Mouse (Mus musculus) bone marrow macrophage, adult 2 months (primary cell): ENCODE measurements around the gene Olfr710. TPM values are rescaled to one million over a fixed set of nuclear protein-coding genes. Genes with fewer than 3 reads are reported as not detected.
"Not testable (repeated sequence)": the region's sequence is repeated elsewhere in the genome, so short reads cannot be mapped to it uniquely, and the experiment has no call there.

ENCODE experiments used
- H3K27ac ChIP-seq: 2 replicates; pipeline ENCODE4 v1.5.1; 2012; ENCODE audit warnings: low read depth, low read length; ENCODE audit not compliant: insufficient read depth
- H3K4me1 ChIP-seq: 2 replicates; pipeline ENCODE4 v1.6.1; 2012; ENCODE audit warnings: low read length; ENCODE audit not compliant: control insufficient read depth, insufficient read depth
- H3K4me3 ChIP-seq: 2 replicates; pipeline ENCODE4 v1.5.1; 2012; ENCODE audit warnings: mild to moderate bottlenecking, low read length, moderate library complexity; ENCODE audit not compliant: insufficient read depth
- CTCF ChIP-seq: IDR thresholded peaks from 2 replicates; pipeline ENCODE4 v1.5.1; 2012; ENCODE audit warnings: low read depth, mild to moderate bottlenecking, low read length, moderate library complexity
- POLR2A ChIP-seq: IDR thresholded peaks from 2 replicates; pipeline ENCODE4 v1.6.1; 2012; ENCODE audit warnings: mild to moderate bottlenecking, low read depth, low read length, borderline replicate concordance
- polyA plus RNA-seq: library from polyadenylated mRNA; stranded (reverse); fragments of >200 nt; gene quantifications from 2 replicates; pipeline ENCODE4 v1.2.4, GENCODE M21; 2012; ENCODE audit not compliant: missing spikeins, insufficient read depth, insufficient read length

Olfr710 gene
- not detected in 2 replicates for polyA plus RNA-seq

DNA sequence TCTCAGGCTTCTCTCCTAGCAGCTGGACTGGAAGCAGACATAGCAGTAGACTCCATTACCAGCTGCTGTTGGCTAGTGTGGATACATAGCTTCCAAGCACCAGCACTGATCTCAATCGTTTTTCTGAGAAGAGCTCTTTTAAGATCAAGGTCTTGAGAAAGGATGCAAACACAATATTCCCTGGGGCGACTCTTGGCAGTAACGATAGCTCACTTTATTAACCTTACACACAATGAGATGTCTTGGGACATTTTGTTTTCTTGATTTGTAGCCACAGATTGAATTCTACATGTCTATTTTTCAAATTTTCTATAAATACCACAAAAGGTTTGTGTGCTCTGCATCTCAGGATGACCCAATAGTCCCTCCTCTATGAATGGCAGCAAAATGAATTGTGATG is at the start of gene Olfr710:
Gene Olfr710 (minus strand): TSS at position 101 of the 400 bp plus-strand sequence.
- Histone ChIP-seq H3K4me3 (no peak within 1 kb of the TSS), H3K27ac (no peak within 1 kb of the TSS), H3K4me1 (no peaks in the 10 kb centered on the region)
- no peak for TF ChIP-seq POLR2A
- no peak for TF ChIP-seq CTCF

DNA sequence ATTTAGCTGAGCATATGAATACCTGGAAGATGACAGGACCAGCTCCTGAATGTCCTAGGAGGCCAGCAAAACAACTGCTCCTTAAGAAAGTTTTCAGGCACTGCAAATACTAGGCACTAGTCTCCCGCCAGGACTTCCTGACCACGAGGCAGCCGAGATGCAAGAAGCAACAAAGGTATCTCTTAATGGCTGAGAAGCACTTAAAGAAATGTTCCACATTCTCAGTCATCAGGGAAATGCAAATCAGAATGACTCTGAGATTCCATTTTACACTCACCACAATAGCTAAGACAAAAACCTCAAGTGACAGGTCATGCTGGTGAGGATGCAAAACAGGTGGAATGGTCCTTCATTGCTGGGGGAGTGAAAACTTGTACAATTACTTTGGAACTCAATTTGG is 37.1 kb upstream of the Olfr710 start:
- no peak overlapping the region for H3K27ac ChIP-seq
- no peak for TF ChIP-seq POLR2A
- TF ChIP-seq CTCF, result no peak
- H3K4me1 ChIP-seq, result no peaks in the 10 kb centered on the region
- peak overlapping the region; percentile 5; the same call in 1 of the 2 replicates for H3K4me3 ChIP-seq

DNA sequence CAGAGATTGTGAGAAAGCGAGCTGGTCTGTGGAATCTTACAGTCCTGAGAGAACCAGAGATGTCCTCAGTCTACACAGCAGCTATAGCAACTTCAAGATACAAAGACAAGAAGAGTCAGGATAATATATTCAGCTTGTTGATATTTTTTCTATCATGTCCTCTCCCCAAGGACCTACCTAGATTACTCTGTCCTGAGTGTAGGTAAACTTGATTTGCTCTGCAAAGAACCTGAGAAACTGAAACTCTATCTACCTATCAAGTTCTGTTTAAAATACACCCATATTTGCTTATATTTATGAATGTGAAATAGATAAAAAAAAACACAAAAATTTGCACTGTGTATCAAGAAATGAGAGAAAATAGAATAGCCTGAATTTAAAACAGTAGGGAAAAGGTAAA is 27.2 kb upstream of the Olfr710 start, which contains the start of gene Olfr711:
Gene Olfr711 (minus strand): TSS at position 101 of the 400 bp plus-strand sequence.
- TF ChIP-seq CTCF, result no peak
- TF ChIP-seq POLR2A, result no peak
- Histone ChIP-seq H3K4me3 (no peak within 1 kb of the TSS), H3K4me1 (no peaks in the 10 kb centered on the region), H3K27ac (no peak within 1 kb of the TSS)

DNA sequence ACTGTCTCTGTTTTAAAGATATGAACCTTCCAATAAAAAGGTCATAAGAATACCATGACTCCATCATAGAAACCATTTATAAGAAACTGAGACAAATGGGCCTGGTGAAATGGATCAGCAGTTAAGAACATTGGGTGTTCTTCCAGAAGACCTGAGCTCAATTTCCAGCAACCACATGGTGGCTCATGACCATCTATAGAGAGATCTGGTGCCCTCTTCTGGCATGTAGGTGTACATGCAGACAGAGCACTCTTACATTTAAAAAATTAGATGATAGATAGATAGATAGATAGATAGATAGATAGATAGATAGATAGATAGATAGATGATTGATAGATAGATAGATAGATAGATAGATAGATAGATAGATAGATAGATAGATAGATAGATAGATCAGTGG is 19.4 kb upstream of the Olfr710 start:
- H3K4me3 ChIP-seq, result not testable (repeated sequence)

DNA sequence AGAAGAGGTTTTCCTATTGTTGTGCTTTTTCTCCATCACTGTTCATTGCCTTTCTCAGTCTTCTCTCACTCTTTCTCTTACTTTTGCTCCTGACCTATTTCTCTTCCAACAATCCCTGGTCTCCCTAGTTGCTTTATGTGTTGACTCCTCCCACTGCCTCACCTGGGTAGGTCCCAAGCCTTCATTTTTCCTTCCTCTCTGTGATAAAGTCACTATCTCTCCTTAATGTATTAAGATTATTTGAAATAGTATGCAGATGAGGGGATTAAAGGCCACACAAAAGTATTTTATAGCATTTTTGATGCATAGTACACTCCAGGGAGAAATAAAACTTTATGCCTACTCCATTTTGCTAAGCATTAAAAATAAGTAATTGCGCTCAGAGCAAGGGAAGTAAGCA is 15.7 kb upstream of the Olfr710 start, which contains the start of gene Olfr6:
Gene Olfr6 (minus strand): TSS at position 101 of the 400 bp plus-strand sequence.
- Histone ChIP-seq H3K4me1 (no peaks in the 10 kb centered on the region), H3K27ac (no peak within 1 kb of the TSS), H3K4me3 (no peak within 1 kb of the TSS)
- no peak for TF ChIP-seq CTCF

More for the DNA sequence above, 19.4 kb upstream of the Olfr710 start:
- not testable (repeated sequence) for H3K4me1 ChIP-seq, H3K27ac ChIP-seq

DNA sequence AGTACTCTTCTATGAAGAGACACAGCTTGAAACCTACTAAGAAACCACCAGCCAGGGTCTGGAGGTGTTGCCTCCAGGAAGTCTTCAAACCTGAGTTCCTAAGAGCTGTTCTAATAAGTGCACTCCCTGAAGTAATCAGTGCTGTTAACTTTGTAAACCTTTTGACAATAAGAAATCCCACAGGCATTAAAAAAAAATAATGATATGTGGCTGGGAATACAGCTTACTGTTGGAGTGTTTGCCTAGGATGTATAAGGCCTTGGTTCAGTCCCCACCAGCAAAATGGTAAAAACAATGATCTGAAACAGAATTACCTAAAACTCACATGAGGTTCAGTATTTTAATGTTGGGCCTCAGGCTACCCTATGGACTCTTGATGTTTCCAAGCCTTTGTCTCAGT is 16.0 kb downstream of the Olfr710 start, which contains the start of gene Olfr709-ps1:
Gene Olfr709-ps1 (minus strand): TSS at position 101 of the 400 bp plus-strand sequence.
- Histone ChIP-seq H3K27ac (no peak within 1 kb of the TSS), H3K4me3 (no peak within 1 kb of the TSS), H3K4me1 (no peaks in the 10 kb centered on the region)
- TF ChIP-seq CTCF, result no peak
- TF ChIP-seq POLR2A, result no peak

DNA sequence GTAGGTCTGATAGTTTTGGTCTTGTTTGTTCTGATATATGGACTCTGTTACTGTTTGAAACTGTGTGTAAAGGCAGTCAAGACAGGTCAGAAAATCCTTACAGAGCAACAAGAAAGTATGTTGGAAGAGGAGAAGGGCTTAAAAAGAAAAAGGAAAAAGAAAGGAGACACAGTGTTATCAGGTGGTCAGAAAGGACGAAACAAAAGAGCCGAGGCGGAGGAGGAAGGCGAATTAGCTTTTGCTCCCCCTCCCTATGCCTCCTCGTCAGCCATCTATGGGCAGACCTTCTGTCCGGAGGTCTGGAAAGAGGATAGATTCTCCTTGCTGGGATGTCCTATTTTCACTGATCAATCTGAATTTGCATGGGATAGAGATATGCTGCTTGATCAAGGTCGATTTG is 27.2 kb downstream of the Olfr710 start:
- not testable (repeated sequence) for H3K4me1 ChIP-seq, H3K27ac ChIP-seq, H3K4me3 ChIP-seq

DNA sequence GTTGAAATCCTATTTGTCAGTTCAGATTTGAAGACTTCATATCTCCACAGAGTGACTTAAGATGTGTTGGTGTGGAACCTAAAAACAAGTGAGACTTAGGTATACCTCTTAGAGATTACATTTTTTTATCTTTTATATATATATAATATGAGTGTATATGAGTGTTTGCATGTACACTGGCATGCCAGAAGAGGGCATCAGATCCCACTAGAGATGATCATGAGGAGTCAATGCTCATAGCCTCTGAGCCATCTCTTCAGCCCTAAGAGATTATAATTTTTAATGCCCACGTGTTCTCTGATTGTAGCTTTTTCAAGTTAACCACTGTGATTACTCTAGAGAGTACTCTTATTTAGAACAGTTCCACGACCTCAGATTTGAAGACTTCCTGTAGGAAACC is 40.4 kb downstream of the Olfr710 start, which contains the start of gene Olfr1532-ps1:
Gene Olfr1532-ps1 (plus strand): TSS at position 326 of the 400 bp plus-strand sequence.
- Histone ChIP-seq H3K27ac (no peak within 1 kb of the TSS), H3K4me3 (no peak within 1 kb of the TSS), H3K4me1 (no peaks in the 10 kb centered on the region)
- TF ChIP-seq CTCF, result no peak
- TF ChIP-seq POLR2A, result no peak

DNA sequence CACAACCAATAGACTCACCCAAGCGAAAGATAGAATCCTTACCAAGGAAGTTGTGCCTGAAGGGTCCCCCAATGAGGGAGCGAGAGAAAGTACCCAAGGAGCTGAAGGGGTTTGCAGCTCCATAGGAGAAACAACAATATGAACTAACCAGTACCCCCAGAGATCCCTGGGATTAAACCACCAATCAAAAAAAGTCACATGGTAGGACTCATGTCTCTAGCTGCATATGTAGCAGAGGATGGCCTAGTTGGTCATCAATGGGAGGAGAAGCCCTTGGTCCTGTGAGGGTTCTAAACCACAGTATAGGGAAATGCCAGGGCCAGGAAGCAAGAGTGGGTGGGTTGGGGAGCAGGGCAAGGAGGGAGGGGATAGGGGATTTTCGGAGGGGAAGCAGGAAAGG is 47.0 kb downstream of the Olfr710 start, which contains the start of gene Olfr707:
Gene Olfr707 (minus strand): TSS at position 101 of the 400 bp plus-strand sequence.
- not testable (repeated sequence) for H3K4me1 ChIP-seq, H3K27ac ChIP-seq, H3K4me3 ChIP-seq

Other genes with a start within 250 kb of the Olfr710 start
- gene Olfr695, start 231.9 kb downstream of the Olfr710 start, polyA plus RNA-seq, result not detected in 2 replicates
- gene Olfr697, start 205.9 kb downstream of the Olfr710 start, polyA plus RNA-seq, result not detected in 2 replicates
- gene Olfr698, start 192.9 kb downstream of the Olfr710 start, polyA plus RNA-seq, result not detected in 2 replicates
- not detected in 2 replicates for gene Olfr699, start 155.1 kb downstream of the Olfr710 start, polyA plus RNA-seq
- gene Olfr700, start 139.5 kb downstream of the Olfr710 start, polyA plus RNA-seq, result not detected in 2 replicates
- gene Olfr701, start 134.2 kb downstream of the Olfr710 start, polyA plus RNA-seq, result not detected in 2 replicates
- not detected in 2 replicates for gene Olfr702, start 114.4 kb downstream of the Olfr710 start, polyA plus RNA-seq
- gene Olfr703, start 105.0 kb downstream of the Olfr710 start, polyA plus RNA-seq, result not detected in 2 replicates
- gene Olfr704, start 85.1 kb downstream of the Olfr710 start, polyA plus RNA-seq, result not detected in 2 replicates
- gene Olfr705, start 71.4 kb downstream of the Olfr710 start, polyA plus RNA-seq, result not detected in 2 replicates
- gene Olfr706, start 60.1 kb downstream of the Olfr710 start, polyA plus RNA-seq, result not detected in 2 replicates
- not detected in 2 replicates for gene Olfr707, start 47.1 kb downstream of the Olfr710 start, polyA plus RNA-seq
- gene Olfr1532-ps1, start 40.3 kb downstream of the Olfr710 start, polyA plus RNA-seq, result not detected in 2 replicates
- gene Olfr709-ps1, start 16.1 kb downstream of the Olfr710 start, polyA plus RNA-seq, result 0.23 TPM in 1 of 2 replicates, not detected in the other
- not detected in 2 replicates for gene Olfr6, start 15.6 kb upstream of the Olfr710 start, polyA plus RNA-seq
- gene Olfr711, start 27.1 kb upstream of the Olfr710 start, polyA plus RNA-seq, result not detected in 2 replicates
- gene Olfr2, start 57.8 kb upstream of the Olfr710 start, polyA plus RNA-seq, result 0.13 TPM in 1 of 2 replicates, not detected in the other
- gene Olfr713, start 82.9 kb upstream of the Olfr710 start, polyA plus RNA-seq, result not detected in 2 replicates
- gene Olfr714, start 122.7 kb upstream of the Olfr710 start, polyA plus RNA-seq, result not detected in 2 replicates
- not detected in 2 replicates for gene Olfr17, start 144.9 kb upstream of the Olfr710 start, polyA plus RNA-seq
- 0.20 TPM in 1 of 2 replicates, not detected in the other for gene Olfr715b, start 162.1 kb upstream of the Olfr710 start, polyA plus RNA-seq
- not detected in 2 replicates for gene Olfr715, start 182.8 kb upstream of the Olfr710 start, polyA plus RNA-seq
- not detected in 2 replicates for gene Olfr716, start 190.0 kb upstream of the Olfr710 start, polyA plus RNA-seq
- not detected in 2 replicates for gene Nlrp14, start 218.7 kb upstream of the Olfr710 start, polyA plus RNA-seq